Mouse (Mus musculus) brown adipose tissue, adult 24 weeks (tissue): ENCODE data around the gene Sema6c. TPM values are rescaled to one million over a fixed set of nuclear protein-coding genes. Genes with fewer than 3 reads are reported as not detected.

Experiments used
- H3K27ac ChIP-seq: fragments of 200-500 bp; replicated peaks from 2 replicates; pipeline ENCODE4 v1.5.1; 2012; ENCODE audit warnings: low read depth, mild to moderate bottlenecking, low read length
- H3K4me1 ChIP-seq: fragments of 200-500 bp; 2 replicates; pipeline ENCODE4 v1.6.1; 2012; ENCODE audit warnings: low read length, mixed read lengths; ENCODE audit not compliant: control insufficient read depth, insufficient read depth, insufficient read length
- H3K4me3 ChIP-seq: fragments of 200-500 bp; 2 replicates; pipeline ENCODE4 v1.5.1; 2012; ENCODE audit warnings: low read depth, mild to moderate bottlenecking, low read length, moderate library complexity; ENCODE audit not compliant: insufficient read depth
- polyA plus RNA-seq: library from polyadenylated mRNA; stranded (reverse); fragments of >200 nt; gene quantifications from 2 replicates; pipeline ENCODE4 v1.2.4, GENCODE M21; 2012; ENCODE audit not compliant: missing spikeins, insufficient read depth, insufficient read length

Sema6c gene
- polyA plus RNA-seq, 1 experiment: 1.5 TPM

- H3K27ac ChIP-seq: 0 out of 2 replicates have a peak overlapping the region, but pooled peaks have one; percentile 2
- no peaks in the 10 kb centered on the region for H3K4me1 ChIP-seq
- H3K4me3 ChIP-seq: no peak overlapping the region
Measured at GRCm38 (mm10) chr3:95223041-95223440, 62.8 kb downstream of the Sema6c start.

Other genes starting within 250 kb of the Sema6c start
- gene Selenbp1, start 227.4 kb upstream of the Sema6c start, polyA plus RNA-seq: 51.0 and 61.7 TPM in 2 replicates
- gene Rfx5, start 206.4 kb upstream of the Sema6c start, polyA plus RNA-seq: 4.0 and 6.3 TPM in 2 replicates
- gene Pi4kb, start 185.7 kb upstream of the Sema6c start, polyA plus RNA-seq: 16.6 and 17.7 TPM in 2 replicates
- 5.7 and 6.1 TPM in 2 replicates for gene Zfp687, start 145.0 kb upstream of the Sema6c start, polyA plus RNA-seq
- 168 and 202 TPM in 2 replicates for gene Psmd4, start 117.8 kb upstream of the Sema6c start, polyA plus RNA-seq
- 12.7 and 14.5 TPM in 2 replicates for gene Pip5k1a, start 53.5 kb upstream of the Sema6c start, polyA plus RNA-seq
- 18.8 and 26.2 TPM in 2 replicates for gene Vps72, start 49.4 kb upstream of the Sema6c start, polyA plus RNA-seq
- 7.3 and 12.4 TPM in 2 replicates for gene Tmod4, start 36.0 kb upstream of the Sema6c start, polyA plus RNA-seq
- gene Scnm1, start 26.4 kb upstream of the Sema6c start, polyA plus RNA-seq: 34.7 and 62.1 TPM in 2 replicates
- 7.3 and 7.6 TPM in 2 replicates for gene Lysmd1, start 26.4 kb upstream of the Sema6c start, polyA plus RNA-seq
- gene Tnfaip8l2, start 18.1 kb upstream of the Sema6c start, polyA plus RNA-seq: 2.7 and 2.8 TPM in 2 replicates
- gene Gabpb2, start 57.5 kb downstream of the Sema6c start, polyA plus RNA-seq: 11.3 and 12.2 TPM in 2 replicates
- 23.3 and 29.2 TPM in 2 replicates for gene Cdc42se1, start 68.3 kb downstream of the Sema6c start, polyA plus RNA-seq
- 3.5 and 7.0 TPM in 2 replicates for gene Mllt11, start 71.7 kb downstream of the Sema6c start, polyA plus RNA-seq
- not detected in 2 replicates for gene Gm128, start 81.1 kb downstream of the Sema6c start, polyA plus RNA-seq
- not detected in 2 replicates for gene Bnipl, start 90.7 kb downstream of the Sema6c start, polyA plus RNA-seq
- 22.1 and 23.5 TPM in 2 replicates for gene Mindy1, start 120.9 kb downstream of the Sema6c start, polyA plus RNA-seq
- gene Prune1, start 121.6 kb downstream of the Sema6c start, polyA plus RNA-seq: 11.9 and 16.3 TPM in 2 replicates
- 0.63 and 1.5 TPM in 2 replicates for gene Anxa9, start 146.7 kb downstream of the Sema6c start, polyA plus RNA-seq
- 178 and 185 TPM in 2 replicates for gene Cers2, start 154.3 kb downstream of the Sema6c start, polyA plus RNA-seq
- gene Setdb1, start 196.7 kb downstream of the Sema6c start, polyA plus RNA-seq: 6.7 and 7.5 TPM in 2 replicates
- not detected in 2 replicates for gene 4930558C23Rik, start 242.4 kb downstream of the Sema6c start, polyA plus RNA-seq